Mouse (Mus musculus) c-Kit-negative CD71-positive TER-119-positive erythroid progenitor cells, embryonic 14.5 days (primary cell): ENCODE data around the gene Trappc2l.
"Not testable (repeated sequence)": the region's sequence is repeated elsewhere in the genome, so short reads cannot be mapped to it uniquely, and the experiment has no call there.

Experiments used
- DNase-seq: peaks from one replicate; pipeline ENCODE4 v3.0.0-alpha.2; 2013; ENCODE audit warnings: low read depth, low spot score

Gene Trappc2l

GRCm38 (mm10) chr8:122611295-122612133, at the start of gene Trappc2l, which contains the start of gene Galns:
TSS of gene Trappc2l (plus strand) at chr8:122611640.
TSS of gene Galns (minus strand) at chr8:122611463.
- DNase-seq = peak; percentile 98

DNA sequence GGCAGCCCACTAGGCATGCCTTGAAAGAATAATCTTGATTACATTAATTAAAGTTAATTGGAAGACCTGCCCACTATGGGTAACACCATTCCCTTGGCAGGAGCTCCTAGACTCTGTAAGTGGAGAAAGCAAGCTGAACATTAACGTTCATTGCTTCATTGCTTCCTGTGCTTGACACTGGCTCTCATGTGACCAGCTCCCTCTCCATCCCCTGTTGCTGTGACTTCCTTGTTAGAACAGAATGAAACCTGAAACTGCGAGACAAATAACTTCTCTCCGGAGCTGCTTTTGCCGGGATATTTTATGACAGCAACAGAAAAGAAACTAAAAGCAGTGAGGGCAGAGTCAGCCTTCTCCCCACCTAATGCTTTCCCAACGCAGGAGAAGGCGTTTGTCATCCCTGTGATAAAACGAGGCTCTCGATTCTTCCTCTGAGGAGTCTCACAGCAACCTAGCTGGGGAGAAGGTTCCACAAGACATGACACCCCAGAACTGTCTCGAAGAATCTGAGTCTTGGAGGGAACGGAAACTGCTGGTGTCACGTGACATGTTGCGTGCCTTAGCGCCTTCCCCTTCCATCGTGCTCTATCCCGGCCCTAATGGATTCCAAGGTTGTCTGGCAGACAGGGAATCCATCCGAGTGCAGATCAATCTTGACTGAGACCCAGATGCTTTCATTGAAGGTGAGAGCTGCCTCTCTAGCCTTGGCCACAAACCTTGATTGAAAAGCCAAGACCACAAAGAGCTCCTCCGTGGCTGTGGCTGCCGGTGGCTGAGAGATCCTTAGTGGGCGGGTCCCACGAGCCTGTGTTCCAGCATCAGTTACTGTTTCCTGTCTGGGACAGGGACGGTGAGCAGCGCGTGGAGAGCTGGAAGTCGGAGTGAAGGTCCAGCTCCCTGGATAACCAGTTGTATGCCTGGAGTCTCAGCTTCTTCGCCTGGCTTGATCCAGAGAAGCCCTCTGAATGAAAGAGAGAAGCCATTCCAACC, 46.8 kb upstream of the Trappc2l start:
- DNase-seq = no peak

DNA sequence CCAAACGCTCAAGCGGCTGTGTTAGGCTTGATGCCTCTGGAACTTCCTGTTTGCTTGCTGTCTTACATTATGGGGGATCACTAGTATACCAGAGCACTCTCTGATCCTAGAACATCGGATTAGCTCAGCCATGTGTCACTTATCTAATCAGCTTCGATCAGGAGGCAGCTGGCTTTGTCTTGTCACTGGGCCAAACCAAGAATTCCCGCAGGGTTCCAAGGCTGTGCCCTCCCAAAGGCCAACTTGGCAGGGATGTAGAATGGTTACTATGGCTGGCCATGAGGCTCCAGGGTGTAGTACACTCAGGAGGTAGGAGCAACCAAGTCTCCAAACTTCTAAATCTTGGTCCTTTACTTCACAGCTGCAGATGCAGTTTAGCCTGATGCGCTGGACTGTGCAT, 44.7 kb upstream of the Trappc2l start:
- DNase-seq = no peak

- DNase-seq = peak; percentile 87
These were observed 43.9 kb upstream of the Trappc2l start, which contains the start of gene Cdt1 for GRCm38 (mm10) chr8:122567361-122568108. TSS of gene Cdt1 (plus strand) at chr8:122568015.

- DNase-seq = no peak
These were observed 43.3 kb upstream of the Trappc2l start for GRCm38 (mm10) chr8:122568109-122568504.

DNA sequence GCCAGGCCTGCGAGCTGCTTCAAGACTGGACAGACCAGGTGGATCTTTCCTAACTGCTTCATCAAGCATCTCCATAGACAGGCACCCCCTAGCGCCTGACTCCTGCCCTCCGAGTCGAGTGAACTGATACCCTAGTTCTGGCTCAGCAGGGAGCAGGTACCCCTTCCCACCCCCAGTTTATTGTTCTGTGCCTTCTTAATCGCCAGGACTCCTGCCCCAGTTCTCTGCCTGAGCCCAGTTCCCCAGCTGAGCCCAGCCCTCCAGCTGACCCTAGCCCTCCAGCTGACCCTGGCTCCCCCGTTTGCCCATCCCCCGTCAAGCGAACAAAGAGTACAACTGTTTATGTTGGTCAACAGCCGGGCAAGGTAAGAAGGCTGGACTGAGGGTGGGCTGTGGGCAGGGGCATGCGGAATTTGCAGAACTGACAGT, 42.5 kb upstream of the Trappc2l start:
- no peak for DNase-seq

- DNase-seq = no peak
These were observed 42.1 kb upstream of the Trappc2l start for GRCm38 (mm10) chr8:122569329-122569728.

DNA sequence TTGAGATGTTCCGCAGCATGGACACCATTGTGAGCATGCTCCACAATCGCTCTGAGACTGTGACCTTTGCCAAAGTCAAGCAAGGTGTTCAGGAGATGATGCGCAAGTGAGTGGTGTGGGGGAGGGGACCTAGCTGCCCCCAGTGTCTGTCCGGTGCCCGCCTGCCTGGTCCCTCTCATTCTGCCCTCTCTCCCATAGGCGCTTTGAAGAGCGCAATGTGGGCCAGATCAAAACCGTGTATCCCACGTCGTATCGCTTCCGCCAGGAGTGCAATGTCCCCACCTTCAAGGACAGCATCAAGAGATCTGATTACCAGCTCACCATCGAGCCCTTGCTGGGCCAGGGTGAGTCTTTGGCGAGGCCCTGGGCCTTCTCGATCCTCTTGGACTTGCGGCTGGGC, 41.4 kb upstream of the Trappc2l start:
- DNase-seq = no peak

GRCm38 (mm10) chr8:122571153-122571552, 40.3 kb upstream of the Trappc2l start:
- DNase-seq = no peak

- no peak for DNase-seq
These were observed 39.6 kb upstream of the Trappc2l start for GRCm38 (mm10) chr8:122571750-122572267.

DNA sequence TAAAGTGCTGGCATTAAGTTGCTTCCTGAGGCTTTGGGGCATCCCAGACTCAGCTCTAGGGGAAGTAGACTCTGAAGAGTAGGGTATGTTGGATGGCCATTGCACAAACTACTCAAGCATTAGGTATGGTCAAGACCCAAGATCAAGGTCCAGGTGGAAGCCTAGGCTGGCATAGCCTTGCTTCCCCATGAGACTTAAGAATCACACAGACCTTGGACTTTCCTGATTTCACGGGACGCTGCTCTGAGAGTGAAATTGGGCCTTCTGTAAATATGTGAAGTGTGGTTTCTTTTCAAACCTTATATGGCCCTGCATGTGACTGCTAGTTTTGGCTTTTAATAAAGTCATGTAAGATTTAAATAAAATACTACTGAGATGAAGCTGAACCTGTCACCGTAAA, 38.7 kb upstream of the Trappc2l start:
- no peak for DNase-seq

DNA sequence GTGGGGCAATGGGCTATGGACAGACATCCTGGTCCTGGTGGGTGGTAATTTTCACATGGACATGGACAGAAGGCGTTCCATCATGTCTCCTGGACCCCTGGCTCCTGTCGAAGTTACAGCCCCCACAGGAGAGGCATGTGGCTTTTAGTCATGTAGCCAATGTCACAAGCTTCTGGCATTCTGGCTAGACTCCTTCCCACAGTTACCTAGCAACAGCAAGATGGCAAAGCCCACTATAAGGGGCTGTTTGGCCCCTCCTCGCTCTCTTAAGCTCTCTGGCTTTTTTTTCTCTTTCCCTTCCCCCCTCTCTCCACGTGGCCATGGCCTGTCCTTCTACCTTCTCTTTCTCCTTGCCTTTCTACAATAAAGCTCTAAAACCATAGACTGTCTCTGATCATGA, 38.3 kb upstream of the Trappc2l start:
- DNase-seq = not testable (repeated sequence)

DNA sequence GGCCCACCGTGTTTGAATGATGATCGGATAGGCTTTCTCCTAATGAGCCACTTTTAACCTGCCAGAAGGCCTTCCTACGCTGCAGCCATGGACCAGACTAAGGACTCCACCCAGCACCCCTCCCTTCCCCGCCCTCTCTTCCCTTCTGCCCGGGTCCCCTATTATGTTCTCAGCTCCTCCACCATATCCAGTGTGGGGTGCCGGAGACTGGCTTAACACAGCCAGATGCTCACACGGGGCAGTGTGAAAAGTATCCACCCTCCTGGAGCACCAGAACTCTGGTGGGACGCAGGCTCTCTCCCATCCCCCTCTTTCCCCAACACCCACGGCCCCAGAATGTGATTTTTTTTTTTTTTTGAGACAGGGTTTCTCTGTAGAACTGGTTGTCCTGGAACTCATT, 37.9 kb upstream of the Trappc2l start:
- DNase-seq = no peak

GRCm38 (mm10) chr8:122574264-122574663, 37.2 kb upstream of the Trappc2l start:
- DNase-seq = no peak

DNA sequence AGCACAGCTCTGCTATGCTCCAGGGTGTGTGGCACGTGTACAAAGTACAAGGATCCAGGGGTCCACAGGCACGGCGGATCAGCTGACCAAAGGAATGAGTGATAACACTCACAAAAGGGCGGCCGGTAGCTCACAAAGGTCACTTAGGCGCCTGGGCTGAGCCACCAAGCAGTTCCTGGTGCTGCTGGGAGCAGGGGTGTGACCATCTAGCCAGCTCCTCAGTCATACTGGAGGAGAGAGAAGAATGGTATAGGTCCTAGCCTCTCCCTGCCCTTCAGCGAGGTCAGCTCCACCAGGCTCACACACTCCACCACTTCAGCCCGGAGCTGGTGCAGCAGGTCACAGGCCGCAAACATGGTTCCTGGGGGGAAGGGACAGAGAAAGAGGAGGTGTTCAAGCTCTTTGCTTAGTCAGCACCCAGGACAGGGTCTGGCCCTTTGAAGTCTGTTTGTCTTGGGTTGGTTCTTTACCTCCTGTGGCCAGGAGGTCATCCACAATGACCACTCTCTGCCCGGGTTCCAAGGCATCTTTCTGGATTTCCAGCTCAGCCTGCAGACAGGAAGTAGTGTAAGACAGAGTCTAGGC, 36.7 kb upstream of the Trappc2l start:
- no peak for DNase-seq

- DNase-seq = no peak
These were observed 36.2 kb upstream of the Trappc2l start for GRCm38 (mm10) chr8:122575286-122575685.

DNA sequence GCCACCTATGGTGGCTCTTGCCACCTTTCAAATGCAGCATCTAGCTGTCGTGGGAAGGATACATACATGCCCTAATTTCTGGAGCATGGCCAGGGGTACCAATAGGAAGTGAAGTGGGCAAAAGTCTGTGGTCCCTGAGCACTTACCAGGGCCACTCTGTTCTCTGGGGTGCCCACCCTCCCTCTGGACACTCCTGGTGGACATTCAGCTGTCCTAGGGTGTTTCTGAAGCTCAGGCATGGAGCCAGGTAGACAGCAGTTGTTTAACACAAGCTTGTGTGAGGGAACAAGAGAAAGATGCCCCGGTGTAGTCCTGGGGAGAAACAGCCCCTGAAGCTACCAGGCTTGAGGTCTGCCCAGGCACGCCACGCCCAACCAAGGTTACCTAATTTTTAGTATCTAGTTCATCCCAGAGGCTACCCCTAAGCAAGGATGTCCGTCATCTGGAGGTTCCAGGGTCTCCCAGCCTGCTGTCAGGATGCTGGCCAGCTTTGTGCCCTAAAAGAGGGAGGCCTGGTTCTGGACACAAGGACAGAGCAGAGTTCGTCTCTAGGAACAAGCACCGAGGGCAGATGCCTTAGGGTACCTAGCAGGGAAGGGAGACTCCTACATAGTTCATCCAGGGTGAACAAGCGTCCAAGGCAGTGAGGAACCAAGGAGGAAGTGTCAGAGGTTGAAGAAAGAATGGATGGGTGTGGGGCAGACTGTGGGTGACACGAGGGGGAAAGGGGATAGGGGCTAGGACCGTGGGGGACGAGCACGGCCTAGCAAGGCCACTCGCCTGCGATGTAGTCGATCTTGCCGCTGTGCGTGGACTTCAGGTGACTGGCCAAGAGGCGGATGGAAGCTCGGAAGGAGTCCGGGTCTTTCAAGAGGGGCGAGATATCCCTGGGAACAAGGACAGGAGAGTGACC, 35.4 kb upstream of the Trappc2l start:
- no peak for DNase-seq

DNA sequence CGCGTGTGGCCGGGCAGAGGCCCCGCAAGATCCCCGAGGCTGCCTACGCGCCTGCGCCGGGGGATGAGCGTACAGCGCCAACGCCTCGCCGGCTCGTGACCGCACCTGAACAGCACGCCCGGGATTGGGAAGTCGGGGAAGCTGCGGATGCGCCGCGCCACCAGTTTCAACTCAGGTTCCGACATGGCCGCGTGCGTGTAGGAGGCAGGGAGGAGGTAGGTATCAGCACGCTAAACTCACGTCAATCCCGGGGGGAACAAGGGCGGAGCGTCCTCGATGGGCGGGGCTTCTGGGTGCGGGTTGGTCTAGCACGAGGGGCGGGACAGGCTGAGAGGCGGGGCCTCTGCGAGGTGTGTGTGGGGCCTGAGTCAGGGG, 34.8 kb upstream of the Trappc2l start, which contains the start of gene Aprt:
Gene Aprt (minus strand): TSS at position 262 of the 375 bp plus-strand sequence.
- DNase-seq = peak; percentile 84

DNA sequence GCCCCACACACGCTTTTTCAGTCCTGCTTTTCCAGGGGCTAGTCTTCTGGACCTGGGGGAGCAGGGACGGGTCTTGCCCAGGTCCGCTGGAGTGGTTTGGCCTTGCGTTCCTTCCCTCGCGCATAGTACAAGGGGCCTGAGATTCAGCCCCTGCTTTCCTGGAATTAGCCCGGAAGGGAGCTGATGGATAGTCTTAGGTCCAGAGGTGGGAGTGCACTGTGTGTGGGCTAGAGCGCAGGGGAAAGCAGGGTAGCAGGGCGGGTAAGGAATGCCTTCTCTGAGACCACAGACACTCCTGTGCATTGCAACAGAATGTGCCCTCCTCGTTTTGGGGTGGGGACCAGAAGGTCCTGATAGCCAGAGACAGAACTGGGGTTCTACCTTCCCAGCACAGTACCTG, 34.3 kb upstream of the Trappc2l start:
- DNase-seq = no peak

DNA sequence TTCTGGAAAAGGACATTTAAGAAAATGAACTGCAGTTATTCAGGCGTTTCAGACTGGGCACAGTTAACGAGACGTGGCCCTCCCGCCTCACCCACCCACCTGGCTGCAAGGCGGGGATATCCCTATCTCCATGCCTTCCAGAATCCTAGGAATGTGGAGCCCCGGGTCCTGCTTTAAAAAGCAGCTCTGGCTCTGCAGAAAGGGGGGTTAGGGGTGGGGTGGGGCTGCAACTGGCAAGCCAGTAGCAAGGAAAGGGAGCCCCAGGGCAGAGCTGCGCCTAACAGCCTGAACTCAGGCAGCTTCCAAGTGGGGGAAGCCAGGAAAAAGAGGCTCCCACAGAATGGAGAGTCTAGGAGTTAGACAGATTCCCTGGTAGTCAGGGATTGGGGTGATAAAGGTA, 32.2 kb upstream of the Trappc2l start:
- no peak for DNase-seq
